Mouse (Mus musculus) brown adipose tissue, adult 24 weeks (tissue): ENCODE results near the gene Tmprss11f. TPM values are rescaled to one million over a fixed set of nuclear protein-coding genes. Genes with fewer than 3 reads are reported as not detected.
"Not testable (repeated sequence)": the region's sequence is repeated elsewhere in the genome, so short reads cannot be mapped to it uniquely, and the experiment has no call there.

Experiments
- H3K27ac ChIP-seq: fragments of 200-500 bp; replicated peaks from 2 replicates; pipeline ENCODE4 v1.5.1; 2012; ENCODE audit warnings: low read depth, mild to moderate bottlenecking, low read length
- H3K4me1 ChIP-seq: fragments of 200-500 bp; 2 replicates; pipeline ENCODE4 v1.6.1; 2012; ENCODE audit warnings: low read length, mixed read lengths; ENCODE audit not compliant: control insufficient read depth, insufficient read depth, insufficient read length
- H3K4me3 ChIP-seq: fragments of 200-500 bp; 2 replicates; pipeline ENCODE4 v1.5.1; 2012; ENCODE audit warnings: low read depth, mild to moderate bottlenecking, low read length, moderate library complexity; ENCODE audit not compliant: insufficient read depth
- polyA plus RNA-seq: library from polyadenylated mRNA; stranded (reverse); fragments of >200 nt; gene quantifications from 2 replicates; pipeline ENCODE4 v1.2.4, GENCODE M21; 2012; ENCODE audit not compliant: missing spikeins, insufficient read depth, insufficient read length

The Tmprss11f gene
- not detected in 2 replicates for polyA plus RNA-seq

DNA sequence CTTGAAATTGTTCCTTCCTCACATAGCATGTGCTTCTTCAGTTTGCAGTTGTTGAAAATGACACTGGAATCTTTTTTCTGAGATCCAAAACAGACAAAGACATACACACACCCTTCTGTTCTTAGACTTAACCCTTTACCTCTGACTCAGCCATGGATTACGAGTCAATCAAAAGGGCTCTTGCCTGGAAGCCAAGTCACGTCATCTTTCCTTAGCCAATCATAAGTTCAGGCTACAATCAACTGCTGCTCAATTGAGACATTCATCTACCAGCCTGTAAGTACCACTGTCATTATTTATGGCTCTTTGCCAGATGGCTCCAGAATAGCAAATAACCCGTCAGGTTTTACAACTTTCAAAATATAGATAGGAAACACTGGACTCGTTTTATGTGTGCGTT, at the start of gene Tmprss11f:
TSS of gene Tmprss11f (minus strand) at position 101 of the 400 bp plus-strand sequence.
- Histone ChIP-seq H3K4me1 (no peaks in the 10 kb centered on the region), H3K4me3 (no peak within 1 kb of the TSS)

DNA sequence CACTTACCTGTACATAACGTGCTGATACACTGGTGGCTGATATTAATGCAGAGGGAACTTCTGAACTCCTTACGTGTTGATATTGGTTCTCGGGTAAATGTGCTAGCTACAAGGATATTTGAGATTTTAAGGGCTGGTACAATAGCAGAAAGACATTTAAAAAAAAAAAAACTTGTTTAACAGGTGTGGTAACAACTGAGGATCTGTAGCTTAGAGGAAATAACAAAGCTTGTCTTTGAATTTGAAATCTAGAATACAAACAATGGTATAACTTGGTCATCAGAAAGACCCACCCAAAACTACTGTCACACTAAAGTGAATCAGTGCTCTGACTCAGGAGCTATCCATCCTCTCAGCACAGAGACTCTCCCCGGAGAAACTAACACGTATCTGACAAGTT, 44.0 kb upstream of the Tmprss11f start, which contains the start of gene Tmprss11b:
TSS of gene Tmprss11b (minus strand) at position 101 of the 400 bp plus-strand sequence.
- no peak within 1 kb of the TSS for H3K4me3 ChIP-seq
- H3K4me1 ChIP-seq, result no peaks in the 10 kb centered on the region
- no peak within 1 kb of the TSS for H3K27ac ChIP-seq

More for the DNA sequence above, at the start of gene Tmprss11f:
- no peak within 1 kb of the TSS for H3K27ac ChIP-seq

DNA sequence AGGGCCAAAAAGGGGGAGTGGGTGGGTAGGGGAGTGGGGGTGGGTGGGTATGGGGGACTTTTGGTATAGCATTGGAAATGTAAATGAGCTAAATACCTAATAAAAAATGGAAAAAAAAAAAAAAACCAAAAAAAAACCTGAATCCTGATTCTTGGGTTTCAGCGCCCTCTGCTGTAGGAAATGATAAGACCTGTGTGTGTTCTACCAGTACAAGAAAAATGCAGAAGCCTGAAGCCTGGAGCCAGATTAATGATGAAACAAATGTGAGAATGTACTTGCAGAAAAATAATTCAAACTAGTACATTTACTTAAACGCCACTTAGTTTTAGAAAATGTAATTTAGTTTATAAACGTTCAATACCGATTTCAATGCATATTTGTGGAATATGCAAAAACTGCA, 17.0 kb upstream of the Tmprss11f start:
- H3K4me3 ChIP-seq, H3K27ac ChIP-seq, H3K4me1 ChIP-seq: not testable (repeated sequence)

DNA sequence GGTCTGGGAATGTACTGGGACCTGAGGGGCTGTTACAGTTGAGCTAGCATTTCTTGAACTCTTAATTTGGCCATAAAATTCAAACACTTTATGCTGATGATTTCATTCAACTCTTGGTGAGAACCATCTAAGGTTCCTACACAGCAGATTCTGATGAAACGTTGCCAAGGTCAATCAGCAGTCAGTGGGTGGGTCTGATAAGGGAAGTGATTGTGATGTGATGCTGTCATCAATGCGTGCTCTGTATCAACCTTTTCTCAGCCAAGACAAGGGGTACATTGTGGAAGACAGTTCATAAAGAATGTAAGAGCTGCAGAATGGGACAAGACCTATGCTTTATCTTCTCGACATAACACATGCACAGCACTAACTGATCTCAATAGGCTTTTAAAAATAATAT, 8.6 kb upstream of the Tmprss11f start:
- H3K4me1 ChIP-seq, result no peaks in the 10 kb centered on the region
- no peak overlapping the region for H3K4me3 ChIP-seq
- H3K27ac ChIP-seq, result no peak overlapping the region

DNA sequence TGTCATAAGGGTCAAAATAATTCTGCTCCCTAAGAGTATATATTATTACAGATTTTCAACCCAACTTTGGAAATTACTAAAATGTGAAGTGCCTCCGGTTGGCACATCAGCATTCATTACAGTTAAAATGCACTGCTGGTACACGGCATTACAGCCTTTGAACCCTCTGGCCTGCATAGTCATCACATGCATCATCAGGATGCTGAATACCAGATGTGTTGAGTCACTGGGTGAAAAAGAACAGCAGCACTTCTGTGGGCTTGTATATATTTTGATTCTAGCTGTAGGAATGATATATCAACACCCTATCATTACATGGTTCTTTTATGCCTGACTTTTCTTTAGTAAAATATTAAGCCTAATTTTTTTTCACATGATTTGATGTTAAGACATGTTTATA, 1.5 kb downstream of the Tmprss11f start:
- Histone ChIP-seq H3K4me3 (no peak overlapping the region), H3K4me1 (no peaks in the 10 kb centered on the region), H3K27ac (no peak overlapping the region)

DNA sequence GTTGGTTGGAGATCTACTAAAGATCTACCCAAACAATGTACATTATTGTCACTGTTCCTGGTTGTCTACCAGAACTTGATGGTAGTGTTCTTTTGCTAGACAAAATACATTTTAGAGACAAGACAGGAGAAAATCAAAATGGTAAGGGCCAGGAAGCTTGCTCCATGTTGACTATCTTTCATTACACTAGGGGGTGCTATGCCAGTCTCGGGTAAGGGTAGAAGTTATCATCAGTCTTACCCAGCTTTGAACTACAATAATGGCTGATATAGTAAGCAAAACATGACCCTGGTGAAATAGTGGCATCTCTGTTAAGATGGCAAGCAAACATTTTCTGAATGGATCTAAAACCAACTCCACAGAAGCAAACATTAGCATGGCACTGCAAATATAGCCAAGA, 10.4 kb downstream of the Tmprss11f start:
- Histone ChIP-seq H3K27ac (no peak overlapping the region), H3K4me1 (no peaks in the 10 kb centered on the region), H3K4me3 (no peak overlapping the region)

DNA sequence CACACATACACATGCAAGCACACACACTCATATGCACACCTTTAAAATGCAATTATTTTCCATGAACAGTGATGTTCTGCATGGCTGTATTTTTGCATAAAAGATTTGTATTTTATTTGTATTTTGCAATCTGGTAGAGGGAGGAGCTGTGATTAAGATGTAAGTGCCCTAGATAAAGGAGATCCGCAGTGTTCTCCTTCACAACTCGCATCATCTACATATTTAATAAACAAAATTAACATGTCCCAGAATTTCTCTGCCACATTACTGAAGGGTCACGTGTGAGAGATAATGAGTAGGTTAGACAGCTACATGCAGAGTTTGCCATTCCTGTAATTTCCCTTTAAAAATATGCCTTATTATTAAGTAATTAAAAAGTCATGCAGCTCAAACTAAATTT, 46.3 kb downstream of the Tmprss11f start:
- Histone ChIP-seq H3K4me3 (no peak overlapping the region), H3K27ac (no peak overlapping the region), H3K4me1 (no peaks in the 10 kb centered on the region)

DNA sequence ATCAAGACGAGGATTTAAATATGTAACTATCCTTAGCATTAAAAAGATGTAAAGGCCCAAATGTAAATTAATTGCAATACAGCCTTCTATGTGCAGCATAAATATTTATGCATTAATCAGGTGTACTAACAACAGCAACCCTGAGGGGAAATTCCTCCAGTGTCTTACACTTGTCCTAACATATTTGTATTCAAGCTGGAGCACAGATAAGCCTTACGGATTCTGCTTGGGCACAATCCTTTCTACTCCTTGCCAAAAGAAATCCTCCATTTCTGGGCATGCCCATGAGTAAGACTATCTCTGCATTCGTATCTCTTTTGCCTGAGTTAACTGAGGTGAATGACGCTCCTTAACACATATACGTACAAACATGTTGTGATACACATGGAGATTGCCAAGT, 49.6 kb downstream of the Tmprss11f start:
- Histone ChIP-seq H3K27ac (no peak overlapping the region), H3K4me3 (no peak overlapping the region), H3K4me1 (no peaks in the 10 kb centered on the region)

DNA sequence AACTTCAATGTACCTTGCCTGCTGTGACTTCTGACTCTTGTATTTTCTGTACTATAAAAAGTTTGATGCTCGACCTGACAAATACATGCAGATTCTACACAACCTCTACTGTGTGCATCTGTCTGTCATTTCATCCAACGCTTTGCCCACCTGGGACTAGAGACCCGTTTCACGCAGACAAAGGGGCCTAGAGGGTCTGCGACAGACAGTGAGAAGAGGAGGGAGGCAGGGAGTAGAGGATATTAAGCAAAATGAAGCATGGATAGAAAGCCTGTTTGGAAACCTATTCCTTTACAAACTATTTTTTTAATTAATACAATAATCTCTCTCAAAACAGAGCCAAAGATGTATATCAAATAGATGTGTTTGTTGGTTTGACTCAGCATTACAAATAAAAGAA, 50.2 kb downstream of the Tmprss11f start:
- Histone ChIP-seq H3K4me1 (no peaks in the 10 kb centered on the region), H3K27ac (no peak overlapping the region), H3K4me3 (no peak overlapping the region)

DNA sequence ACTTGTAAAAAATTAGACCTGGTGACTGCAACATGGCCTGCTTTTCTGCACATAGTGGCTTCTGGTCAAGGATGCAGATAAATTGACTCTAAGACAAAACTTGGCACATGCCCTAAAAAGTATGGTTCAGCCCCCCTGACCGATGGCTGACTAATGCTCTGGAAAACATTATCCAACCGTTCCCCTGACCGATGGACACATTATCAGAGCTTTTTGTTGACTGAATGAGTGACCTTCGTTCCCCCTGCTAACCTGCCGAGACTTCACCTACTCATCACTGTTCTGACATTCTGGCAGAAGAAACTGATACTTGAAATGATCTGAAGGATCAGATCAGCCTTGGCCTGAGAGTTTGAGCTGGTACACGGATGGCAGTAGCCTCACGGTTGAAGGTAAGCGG, 53.5 kb downstream of the Tmprss11f start:
- H3K4me1 ChIP-seq, H3K4me3 ChIP-seq, H3K27ac ChIP-seq: not testable (repeated sequence)

DNA sequence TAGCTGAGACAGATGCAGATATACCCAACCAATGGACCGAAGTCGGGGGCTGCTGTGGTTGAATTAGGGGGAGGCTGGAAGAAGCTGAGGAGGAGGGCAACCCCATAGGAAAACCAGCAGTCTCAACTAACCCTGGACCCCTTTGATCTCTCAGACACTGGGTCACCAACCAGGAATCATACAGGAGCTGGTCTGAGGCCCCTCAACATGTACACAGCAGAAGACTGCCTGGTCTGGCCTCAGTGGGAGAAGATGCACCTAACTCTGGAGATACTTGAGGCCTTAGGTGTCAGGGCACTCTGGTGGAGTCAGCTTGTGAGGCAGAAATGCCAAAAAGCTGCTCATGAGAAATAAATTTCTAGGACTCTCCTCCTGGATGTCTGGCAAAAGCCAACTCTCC, 85.5 kb downstream of the Tmprss11f start:
- H3K4me1 ChIP-seq, result no peaks in the 10 kb centered on the region
- H3K27ac ChIP-seq, result no peak overlapping the region
- no peak overlapping the region for H3K4me3 ChIP-seq

DNA sequence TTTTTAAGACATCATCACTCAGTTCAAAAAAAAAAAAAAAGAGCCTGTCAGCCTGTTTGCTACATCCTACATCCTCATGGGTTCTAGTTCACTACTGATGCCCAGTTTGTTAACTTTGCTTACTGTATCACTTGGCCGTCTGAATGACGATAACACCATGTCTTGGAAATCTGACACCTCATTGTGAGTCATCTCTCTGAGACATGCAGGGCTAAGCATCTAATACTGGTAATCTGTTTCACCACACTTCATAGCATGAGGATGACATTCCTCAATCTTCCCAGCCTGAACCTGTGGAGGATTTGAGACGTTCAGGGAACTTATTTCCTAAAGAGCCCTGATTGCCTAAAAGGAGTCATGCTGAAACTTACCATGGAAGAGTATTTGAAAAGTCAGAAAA, 91.6 kb downstream of the Tmprss11f start:
- no peak overlapping the region for H3K4me3 ChIP-seq
- H3K27ac ChIP-seq, result no peak overlapping the region
- no peaks in the 10 kb centered on the region for H3K4me1 ChIP-seq

DNA sequence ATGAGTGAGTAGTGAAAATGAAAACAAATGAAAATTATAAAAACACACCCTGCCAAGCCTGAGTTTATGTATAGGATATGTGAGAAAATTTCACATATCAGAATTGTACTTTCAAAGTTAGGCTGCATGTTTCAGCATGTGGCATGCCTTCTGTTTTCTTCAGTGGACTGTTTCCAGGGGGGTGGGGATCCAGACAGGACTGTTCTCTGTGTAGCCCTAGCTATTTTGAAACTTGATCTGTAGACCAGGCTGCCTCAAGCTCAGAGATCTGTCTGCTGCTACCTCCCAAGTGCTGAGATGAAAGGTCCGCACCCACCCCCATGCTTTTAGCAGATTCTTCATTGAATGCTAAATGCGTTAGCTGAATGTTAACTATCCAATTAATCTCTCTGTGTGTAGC, 103.5 kb downstream of the Tmprss11f start:
- no peaks in the 10 kb centered on the region for H3K4me1 ChIP-seq
- no peak overlapping the region for H3K4me3 ChIP-seq
- no peak overlapping the region for H3K27ac ChIP-seq

DNA sequence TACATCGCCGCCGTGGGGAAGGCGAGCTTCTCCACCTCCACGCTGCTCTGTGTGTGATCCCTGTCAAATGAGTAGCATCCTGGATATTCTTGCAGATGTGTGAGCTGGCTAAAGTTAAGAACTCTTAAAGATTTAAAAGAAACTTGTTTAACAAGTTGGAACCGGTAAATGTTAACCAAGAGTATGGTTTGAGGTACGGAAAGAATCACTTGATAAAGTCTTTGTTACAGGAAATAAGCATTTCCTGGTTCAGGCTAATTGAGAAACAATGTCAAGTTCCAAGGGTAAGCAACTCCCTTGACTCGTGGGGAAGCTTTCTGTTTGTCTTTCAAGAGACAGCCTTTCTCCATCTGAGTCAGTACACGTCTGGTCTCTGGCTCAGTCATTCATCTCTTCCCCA, 113.7 kb downstream of the Tmprss11f start, which contains the start of gene Tmprss11g:
TSS of gene Tmprss11g (minus strand) at position 101 of the 400 bp plus-strand sequence.
- Histone ChIP-seq H3K4me3 (no peak within 1 kb of the TSS), H3K4me1 (no peaks in the 10 kb centered on the region), H3K27ac (no peak within 1 kb of the TSS)

DNA sequence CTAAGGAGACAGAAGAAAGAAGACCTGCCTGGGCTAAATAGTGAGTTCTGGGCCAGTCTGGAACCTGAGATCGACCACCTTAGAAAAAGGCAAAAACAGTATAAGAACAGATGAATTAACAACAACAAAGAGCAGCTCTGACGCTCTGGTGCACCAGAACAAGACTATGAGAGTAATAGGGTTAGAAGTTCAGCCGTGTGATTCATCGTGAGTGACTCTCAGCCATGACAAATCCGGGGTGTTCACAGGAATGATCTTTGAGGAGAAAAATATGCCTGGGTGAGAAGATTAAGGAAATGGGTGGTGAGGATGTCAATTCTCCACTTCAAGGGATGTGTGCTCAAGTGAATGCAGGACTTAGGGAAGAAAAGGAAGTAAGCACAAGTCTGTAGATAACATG, 120.7 kb downstream of the Tmprss11f start:
- Histone ChIP-seq H3K4me1 (no peaks in the 10 kb centered on the region), H3K27ac (no peak overlapping the region), H3K4me3 (no peak overlapping the region)

DNA sequence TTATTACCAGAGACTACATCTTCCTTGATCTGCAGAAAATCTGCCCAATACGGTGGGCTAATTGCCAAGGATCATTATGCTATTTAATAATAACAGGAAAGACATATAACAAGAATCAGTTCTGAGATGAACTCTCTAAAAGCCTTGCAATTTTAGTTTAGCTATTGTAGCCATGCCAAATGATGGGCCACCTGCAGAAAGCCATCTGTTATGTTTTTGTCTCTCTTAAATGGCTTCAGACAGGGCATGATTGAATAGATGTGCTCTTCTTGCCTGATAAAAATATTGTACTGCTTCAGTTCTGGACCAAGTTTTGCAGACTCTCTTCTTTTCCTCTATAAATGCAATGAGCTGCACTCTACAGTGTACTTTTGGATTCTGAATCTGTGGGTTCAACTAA, 138.8 kb downstream of the Tmprss11f start:
- H3K27ac ChIP-seq, result no peak overlapping the region
- H3K4me1 ChIP-seq, result no peaks in the 10 kb centered on the region
- no peak overlapping the region for H3K4me3 ChIP-seq

DNA sequence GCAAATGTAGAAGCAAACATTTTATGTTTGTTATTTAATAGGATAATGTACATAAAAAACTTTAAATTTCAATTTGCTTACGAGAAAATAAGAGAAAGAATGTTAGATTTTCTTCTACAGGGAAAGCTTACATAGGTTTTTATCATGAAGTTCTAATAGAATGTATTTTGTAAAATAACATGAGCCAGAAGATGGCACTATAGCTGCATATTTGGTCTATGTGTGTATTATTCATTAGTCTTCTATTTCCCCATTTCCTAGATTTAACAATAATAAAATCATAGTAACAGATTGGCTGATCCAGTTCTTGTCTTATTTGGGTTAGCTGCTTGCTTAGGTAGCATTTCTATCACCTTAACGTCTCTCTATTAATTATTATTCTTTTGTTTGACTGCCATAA, 149.7 kb downstream of the Tmprss11f start:
- Histone ChIP-seq H3K4me1 (no peaks in the 10 kb centered on the region), H3K27ac (no peak overlapping the region), H3K4me3 (no peak overlapping the region)
